Mouse (Mus musculus) liver, adult 2 months (tissue): ENCODE measurements around the gene Gm21964.

Source experiments
- CTCF ChIP-seq: fragments of 200-500 bp; IDR thresholded peaks from 2 replicates; pipeline ENCODE4 v1.5.1; 2011; ENCODE audit warnings: low read depth, low read length, control low read depth
- POLR2A ChIP-seq: fragments of 200-500 bp; IDR thresholded peaks from 2 replicates; pipeline ENCODE4 v1.6.1; 2011; ENCODE audit warnings: low read length, control low read depth; ENCODE audit not compliant: insufficient read depth; ENCODE audit errors: extremely low read depth

- peak; percentile 98 for TF ChIP-seq CTCF
- no peak for TF ChIP-seq POLR2A
Observed at GRCm38 (mm10) chr8:110071600-110071999, 29.4 kb upstream of the Gm21964 start.
